Mouse (Mus musculus) lung, postnatal 4 days (tissue): ENCODE data around the gene Trap1.
"Not testable (repeated sequence)": the region's sequence is repeated elsewhere in the genome, so short reads cannot be mapped to it uniquely, and the experiment has no call there.

Experiments used
- DNase-seq, 2 experiments: peaks; one replicate each; pipeline ENCODE4 v3.0.0; 2021

The Trap1 gene

GRCm38 (mm10) chr16:4035575-4035974 lies 42.1 kb downstream of the Trap1 start:
- no peak for DNase-seq

GRCm38 (mm10) chr16:4034476-4034875 lies 43.2 kb downstream of the Trap1 start:
- no peak for DNase-seq

GRCm38 (mm10) chr16:4033971-4034370 lies 43.7 kb downstream of the Trap1 start:
- no peak for DNase-seq

GRCm38 (mm10) chr16:4032341-4032748 lies 45.3 kb downstream of the Trap1 start:
- no peak for DNase-seq

- DNase-seq: no peak
Observed at GRCm38 (mm10) chr16:4031441-4032274, 46.0 kb downstream of the Trap1 start.

GRCm38 (mm10) chr16:4030501-4030900 lies 47.1 kb downstream of the Trap1 start:
- DNase-seq: no peak

GRCm38 (mm10) chr16:4029371-4029841 lies 48.2 kb downstream of the Trap1 start:
- DNase-seq: no peak

GRCm38 (mm10) chr16:4027211-4027610 lies 50.4 kb downstream of the Trap1 start:
- DNase-seq: no peak

- DNase-seq: no peak
Observed at GRCm38 (mm10) chr16:4026672-4027071, 51.0 kb downstream of the Trap1 start.

GRCm38 (mm10) chr16:4022719-4023118 lies 54.9 kb downstream of the Trap1 start:
- DNase-seq: no peak

- no peak for DNase-seq
Observed at GRCm38 (mm10) chr16:4021241-4021640, 56.4 kb downstream of the Trap1 start.

- not testable (repeated sequence) for DNase-seq
Observed at GRCm38 (mm10) chr16:4017466-4017865, 60.2 kb downstream of the Trap1 start.

GRCm38 (mm10) chr16:4016786-4017185 lies 60.8 kb downstream of the Trap1 start:
- DNase-seq: not testable (repeated sequence)

GRCm38 (mm10) chr16:4014040-4014668 lies 63.5 kb downstream of the Trap1 start:
- no peak for DNase-seq

- no peak for DNase-seq
Observed at GRCm38 (mm10) chr16:4012882-4013570, 64.6 kb downstream of the Trap1 start.

- peak; percentile 96 to 97 for DNase-seq
Observed at GRCm38 (mm10) chr16:4003489-4004398, 73.9 kb downstream of the Trap1 start, which contains the start of gene Slx4. Gene Slx4, minus strand, starts transcription at chr16:4003770.
